Mouse (Mus musculus) kidney, adult 2 months (tissue): ENCODE measurements around the gene Havcr2. TPM values are rescaled to one million over a fixed set of nuclear protein-coding genes. Genes with fewer than 3 reads are reported as not detected.

Experiments
- DNase-seq: peaks from one replicate; pipeline ENCODE4 v3.0.0; 2021
- H3K27ac ChIP-seq: fragments of 200-500 bp; 2 replicates; pipeline ENCODE4 v1.5.1; 2012; ENCODE audit warnings: low read depth, low read length, control low read depth, inconsistent platforms; ENCODE audit not compliant: insufficient read depth
- H3K27me3 ChIP-seq: fragments of 200-500 bp; replicated peaks from 2 replicates; pipeline ENCODE4 v1.6.1; 2012; ENCODE audit warnings: mild to moderate bottlenecking, moderate library complexity, low read length, inconsistent platforms; ENCODE audit not compliant: control insufficient read depth, insufficient read depth
- H3K36me3 ChIP-seq: fragments of 200-500 bp; 2 replicates; pipeline ENCODE4 v1.6.1; 2012; ENCODE audit warnings: mild to moderate bottlenecking, moderate library complexity, low read length, inconsistent platforms; ENCODE audit not compliant: control insufficient read depth, insufficient read depth
- H3K4me1 ChIP-seq: fragments of 200-500 bp; 2 replicates; pipeline ENCODE4 v1.6.1; 2011; ENCODE audit warnings: low read length; ENCODE audit not compliant: control insufficient read depth, insufficient read depth
- H3K4me3 ChIP-seq: fragments of 200-500 bp; 2 replicates; pipeline ENCODE4 v1.5.1; 2011; ENCODE audit warnings: mild to moderate bottlenecking, low read depth, low read length, control low read depth; ENCODE audit not compliant: insufficient read depth
- CTCF ChIP-seq: fragments of 200-500 bp; conservative IDR thresholded peaks from 2 replicates; pipeline ENCODE4 v1.5.1; 2011; ENCODE audit warnings: low read depth, mild to moderate bottlenecking, control low read depth, low read length, moderate library complexity, mixed read lengths; ENCODE audit not compliant: insufficient read depth, insufficient read length
- POLR2A ChIP-seq: fragments of 200-500 bp; IDR thresholded peaks from one replicate; pipeline ENCODE4 v1.6.1; 2011; ENCODE audit warnings: low read depth, low read length, control low read depth
- WGBS: fragments of 180-500 bp; shearing (Covaris S2); methylation state at CpG from one replicate; pipeline ENCODE4 v1.1.7; 2018; 5-methylcytosine and 5-hydroxymethylcytosine counted together
- polyA plus RNA-seq: library from polyadenylated mRNA; depleted of rRNA; stranded (reverse); fragments of >200 nt; gene quantifications from 2 replicates; pipeline ENCODE4 v1.2.3, GENCODE M21; 2012

The Havcr2 gene
- polyA plus RNA-seq, 1 experiment: 0.25 TPM

- Histone ChIP-seq H3K27me3 (no peaks in the 10 kb centered on the region; the same call in 1 of the 2 replicates), H3K27ac (no peak overlapping the region), H3K4me1 (no peaks in the 10 kb centered on the region), H3K4me3 (no peak overlapping the region), H3K36me3 (no peaks in the 10 kb centered on the region)
- WGBS: 81% methylated on average over 2 of the region's 2 CpGs
- TF ChIP-seq POLR2A: no peak
- TF ChIP-seq CTCF: no peak
- DNase-seq: no peak
These were observed 12.1 kb downstream of the Havcr2 start for GRCm38 (mm10) chr11:46466878-46467277.

GRCm38 (mm10) chr11:46474220-46474619 is 19.5 kb downstream of the Havcr2 start:
- Histone ChIP-seq H3K27ac (no peak overlapping the region), H3K4me1 (no peaks in the 10 kb centered on the region), H3K27me3 (no peaks in the 10 kb centered on the region; the same call in 1 of the 2 replicates), H3K4me3 (no peak overlapping the region), H3K36me3 (no peaks in the 10 kb centered on the region)
- no peak for DNase-seq
- TF ChIP-seq CTCF (no peak), POLR2A (no peak)
- 77% methylated on average over 4 of the region's 4 CpGs for WGBS

GRCm38 (mm10) chr11:46479311-46479710 is 24.6 kb downstream of the Havcr2 start:
- 72% methylated on average over 9 of the region's 9 CpGs for WGBS

GRCm38 (mm10) chr11:46480517-46480916 is 25.8 kb downstream of the Havcr2 start:
- Histone ChIP-seq H3K36me3 (no peaks in the 10 kb centered on the region), H3K27me3 (no peaks in the 10 kb centered on the region), H3K4me3 (no peak overlapping the region), H3K4me1 (no peaks in the 10 kb centered on the region), H3K27ac (no peak overlapping the region)
- no peak for TF ChIP-seq CTCF
- TF ChIP-seq POLR2A: no peak
- WGBS: 51% methylated on average over 7 of the region's 7 CpGs
- DNase-seq: peak; percentile 5

More at GRCm38 (mm10) chr11:46479311-46479710, 24.6 kb downstream of the Havcr2 start:
- H3K27me3 ChIP-seq: no peaks in the 10 kb centered on the region
- no peak overlapping the region for H3K27ac ChIP-seq
- no peaks in the 10 kb centered on the region for H3K4me1 ChIP-seq
- H3K36me3 ChIP-seq: no peaks in the 10 kb centered on the region
- no peak for DNase-seq
- no peak overlapping the region for H3K4me3 ChIP-seq
- TF ChIP-seq POLR2A (no peak), CTCF (no peak)

- 9% methylated on average over 1 of the region's 1 CpGs for WGBS
- TF ChIP-seq CTCF (no peak), POLR2A (no peak)
- Histone ChIP-seq H3K36me3 (no peaks in the 10 kb centered on the region), H3K27ac (no peak overlapping the region), H3K4me3 (no peak overlapping the region), H3K4me1 (no peaks in the 10 kb centered on the region), H3K27me3 (no peaks in the 10 kb centered on the region)
- no peak for DNase-seq
These were observed 33.5 kb downstream of the Havcr2 start for GRCm38 (mm10) chr11:46488231-46488630.

GRCm38 (mm10) chr11:46488650-46489049 is 33.9 kb downstream of the Havcr2 start:
- TF ChIP-seq CTCF: no peak
- TF ChIP-seq POLR2A: no peak

GRCm38 (mm10) chr11:46507146-46507545 is 52.4 kb downstream of the Havcr2 start:
- Histone ChIP-seq H3K4me3 (no peak overlapping the region), H3K27ac (no peak overlapping the region), H3K4me1 (no peaks in the 10 kb centered on the region), H3K36me3 (no peaks in the 10 kb centered on the region), H3K27me3 (no peaks in the 10 kb centered on the region)
- WGBS: 68% methylated on average over 3 of the region's 3 CpGs
- TF ChIP-seq CTCF (no peak), POLR2A (no peak)
- DNase-seq: no peak

More at GRCm38 (mm10) chr11:46488650-46489049, 33.9 kb downstream of the Havcr2 start:
- no peak overlapping the region for H3K4me3 ChIP-seq
- H3K36me3 ChIP-seq: no peaks in the 10 kb centered on the region
- no peaks in the 10 kb centered on the region for H3K4me1 ChIP-seq
- H3K27ac ChIP-seq: no peak overlapping the region
- 82% methylated on average over 2 of the region's 2 CpGs for WGBS
- no peaks in the 10 kb centered on the region for H3K27me3 ChIP-seq
- DNase-seq: no peak
